Mouse (Mus musculus) forebrain, embryonic 15.5 days (tissue): ENCODE data around the gene Lpar5. TPM values are rescaled to one million over a fixed set of nuclear protein-coding genes. Genes with fewer than 3 reads are reported as not detected.
"Not testable (repeated sequence)": the region's sequence is repeated elsewhere in the genome, so short reads cannot be mapped to it uniquely, and the experiment has no call there.

Experiments used
- ATAC-seq: fragments of 200-750 bp; cut with Nextera tagmentation; replicated peaks from 2 replicates; pipeline ENCODE4 v1.8.0; 2017; ENCODE audit warnings: mild to moderate bottlenecking, moderate TSS enrichment, moderate library complexity
- H3K27ac ChIP-seq: fragments of 300-500 bp; sonication (generic); replicated peaks from 2 replicates; pipeline ENCODE4 v1.5.1; 2015; ENCODE audit warnings: mild to moderate bottlenecking, inconsistent platforms
- H3K27me3 ChIP-seq: fragments of 300-500 bp; sonication (generic); 2 replicates; pipeline ENCODE4 v1.6.1; 2015; ENCODE audit warnings: inconsistent platforms
- H3K36me3 ChIP-seq: fragments of 300-500 bp; sonication (generic); 2 replicates; pipeline ENCODE4 v1.6.1; 2015; ENCODE audit warnings: mild to moderate bottlenecking, inconsistent platforms
- H3K4me1 ChIP-seq: fragments of 300-500 bp; sonication (generic); 2 replicates; pipeline ENCODE4 v1.6.1; 2015; ENCODE audit warnings: inconsistent platforms
- H3K4me2 ChIP-seq: fragments of 300-500 bp; sonication (generic); replicated peaks from 2 replicates; pipeline ENCODE4 v1.6.1; 2015; ENCODE audit warnings: mild to moderate bottlenecking, inconsistent platforms
- H3K4me3 ChIP-seq: fragments of 300-500 bp; sonication (generic); 2 replicates; pipeline ENCODE4 v1.5.1; 2015; ENCODE audit warnings: mild to moderate bottlenecking, inconsistent platforms
- H3K9ac ChIP-seq: fragments of 300-500 bp; sonication (generic); replicated peaks from 2 replicates; pipeline ENCODE4 v1.6.1; 2015; ENCODE audit warnings: mild to moderate bottlenecking, inconsistent platforms
- H3K9me3 ChIP-seq: fragments of 300-500 bp; sonication (generic); 2 replicates; pipeline ENCODE4 v1.6.1; 2016; ENCODE audit warnings: inconsistent platforms
- WGBS: fragments of 180-500 bp; shearing (Covaris S2); methylation state at CpG from one replicate; pipeline ENCODE4 v1.1.7; 2015; ENCODE audit warnings: mixed read lengths; 5-methylcytosine and 5-hydroxymethylcytosine counted together
- polyA plus RNA-seq: library from polyadenylated mRNA; unstranded; fragments of >200 nt; fragmentation: Nextera tagmentation; extraction: Ambion mirVana; gene quantifications from 2 replicates; pipeline ENCODE4 v1.2.1, GENCODE M21; 2015

The Lpar5 gene
- 0.50 and 0.71 TPM in 2 replicates for polyA plus RNA-seq

- Histone ChIP-seq H3K9ac (no peak within 1 kb of the TSS), H3K27me3 (no peaks in the 10 kb centered on the region), H3K4me1 (peaks cover 20% of the 10 kb centered on the region), H3K9me3 (no peaks in the 10 kb centered on the region), H3K27ac (no peak within 1 kb of the TSS), H3K4me2 (no peak within 1 kb of the TSS), H3K36me3 (no peaks in the 10 kb centered on the region), H3K4me3 (no peak within 1 kb of the TSS)
- whole genome bisulfite sequencing, result 71% methylated on average over 8 of the region's 8 CpGs
- no peak for ATAC-seq
Observed at GRCm38 (mm10) chr6:125067571-125067995, at the start of gene Lpar5. Gene Lpar5 (plus strand): TSS chr6:125067920.

- not testable (repeated sequence) for H3K4me3 ChIP-seq, H3K27me3 ChIP-seq, ATAC-seq, H3K4me2 ChIP-seq, H3K9ac ChIP-seq, H3K4me1 ChIP-seq, H3K9me3 ChIP-seq, H3K27ac ChIP-seq
- WGBS, result 33% methylated on average over 7 of the region's 9 CpGs
- peaks cover 61% of the 10 kb centered on the region for H3K36me3 ChIP-seq
Observed at GRCm38 (mm10) chr6:125030532-125030931, 37.2 kb upstream of the Lpar5 start.

- Histone ChIP-seq H3K36me3 (peaks cover 60% of the 10 kb centered on the region), H3K9ac (no peak overlapping the region), H3K27ac (no peak overlapping the region), H3K4me3 (no peak overlapping the region), H3K4me1 (no peaks in the 10 kb centered on the region), H3K27me3 (no peaks in the 10 kb centered on the region), H3K9me3 (no peaks in the 10 kb centered on the region), H3K4me2 (no peak overlapping the region)
- WGBS, result 90% methylated on average over 16 of the region's 16 CpGs
- no peak for ATAC-seq
Observed at GRCm38 (mm10) chr6:125031604-125032003, 36.1 kb upstream of the Lpar5 start.

GRCm38 (mm10) chr6:125038666-125039065 lies 29.1 kb upstream of the Lpar5 start:
- Histone ChIP-seq H3K9ac (no peak overlapping the region), H3K4me1 (peaks cover 24% of the 10 kb centered on the region), H3K36me3 (peaks cover 34% of the 10 kb centered on the region), H3K27me3 (no peaks in the 10 kb centered on the region), H3K4me3 (peak overlapping the region; percentile 63; the same call in 1 of the 2 replicates), H3K9me3 (no peaks in the 10 kb centered on the region), H3K27ac (peak overlapping the region; percentile 66; the same call in 1 of the 2 replicates), H3K4me2 (peak overlapping the region; percentile 55)
- WGBS, result 94% methylated on average over 4 of the region's 4 CpGs
- no peak for ATAC-seq

GRCm38 (mm10) chr6:125039131-125039530 lies 28.6 kb upstream of the Lpar5 start:
- WGBS, result 7% methylated on average over 8 of the region's 8 CpGs
- Histone ChIP-seq H3K9ac (no peak overlapping the region), H3K4me2 (peak overlapping the region; percentile 55), H3K9me3 (no peaks in the 10 kb centered on the region), H3K4me3 (peak overlapping the region; percentile 63), H3K27ac (peak overlapping the region; percentile 66), H3K36me3 (peaks cover 34% of the 10 kb centered on the region), H3K4me1 (peaks cover 24% of the 10 kb centered on the region), H3K27me3 (no peaks in the 10 kb centered on the region)
- ATAC-seq, result peak; percentile 20

- Histone ChIP-seq H3K4me1 (peaks cover 24% of the 10 kb centered on the region), H3K27ac (peak within 1 kb of the TSS; percentile 74), H3K27me3 (no peaks in the 10 kb centered on the region), H3K4me3 (peak within 1 kb of the TSS; percentile 63), H3K36me3 (peaks cover 36% of the 10 kb centered on the region), H3K9me3 (no peaks in the 10 kb centered on the region), H3K9ac (peak within 1 kb of the TSS; percentile 64), H3K4me2 (peak within 1 kb of the TSS; percentile 68)
- ATAC-seq, result peak; percentile 97
- WGBS, result 0% methylated on average over 26 of the region's 26 CpGs
Observed at GRCm38 (mm10) chr6:125039533-125040153, 28.1 kb upstream of the Lpar5 start, which contains the start of gene Ing4. Gene Ing4 (plus strand): TSS chr6:125039760.

- 20% methylated on average over 7 of the region's 7 CpGs for WGBS
- H3K9ac ChIP-seq, result peak overlapping the region; percentile 64
- H3K9me3 ChIP-seq, result no peaks in the 10 kb centered on the region
Observed at GRCm38 (mm10) chr6:125040221-125040620, 27.5 kb upstream of the Lpar5 start.

GRCm38 (mm10) chr6:125041047-125041446 lies 26.7 kb upstream of the Lpar5 start:
- Histone ChIP-seq H3K36me3 (peaks cover 35% of the 10 kb centered on the region), H3K4me1 (peaks cover 24% of the 10 kb centered on the region), H3K4me3 (peak overlapping the region; percentile 63), H3K27ac (no peak overlapping the region), H3K9ac (no peak overlapping the region), H3K27me3 (no peaks in the 10 kb centered on the region), H3K9me3 (no peaks in the 10 kb centered on the region), H3K4me2 (no peak overlapping the region)
- WGBS, result 89% methylated on average over 7 of the region's 7 CpGs
- no peak for ATAC-seq

More at GRCm38 (mm10) chr6:125040221-125040620, 27.5 kb upstream of the Lpar5 start:
- peaks cover 36% of the 10 kb centered on the region for H3K36me3 ChIP-seq
- peak overlapping the region; percentile 68 for H3K4me2 ChIP-seq
- H3K4me1 ChIP-seq, result peaks cover 24% of the 10 kb centered on the region
- ATAC-seq, result no peak
- H3K27me3 ChIP-seq, result no peaks in the 10 kb centered on the region
- peak overlapping the region; percentile 74 for H3K27ac ChIP-seq
- H3K4me3 ChIP-seq, result peak overlapping the region; percentile 63

- WGBS, result 95% methylated on average over 7 of the region's 7 CpGs
- Histone ChIP-seq H3K4me2 (no peak overlapping the region), H3K27ac (no peak overlapping the region), H3K36me3 (peaks cover 36% of the 10 kb centered on the region), H3K9ac (no peak overlapping the region), H3K4me1 (peaks cover 27% of the 10 kb centered on the region), H3K4me3 (no peak overlapping the region), H3K27me3 (no peaks in the 10 kb centered on the region), H3K9me3 (no peaks in the 10 kb centered on the region)
- ATAC-seq, result no peak
Observed at GRCm38 (mm10) chr6:125042081-125042480, 25.6 kb upstream of the Lpar5 start.

GRCm38 (mm10) chr6:125046691-125047090 lies 21.0 kb upstream of the Lpar5 start:
- Histone ChIP-seq H3K4me3 (no peak overlapping the region), H3K4me2 (no peak overlapping the region)
- WGBS, result 28% methylated on average over 5 of the region's 5 CpGs

GRCm38 (mm10) chr6:125049678-125050077 lies 18.0 kb upstream of the Lpar5 start, which contains the start of gene Acrbp:
Gene Acrbp (plus strand): TSS chr6:125049689.
- Histone ChIP-seq H3K36me3 (peaks cover 90% of the 10 kb centered on the region), H3K27me3 (no peaks in the 10 kb centered on the region), H3K4me3 (no peak within 1 kb of the TSS), H3K9me3 (no peaks in the 10 kb centered on the region), H3K4me1 (peaks cover 3% of the 10 kb centered on the region; the same call in 1 of the 2 replicates), H3K9ac (no peak within 1 kb of the TSS), H3K27ac (no peak within 1 kb of the TSS), H3K4me2 (no peak within 1 kb of the TSS)
- no peak for ATAC-seq
- WGBS, result 39% methylated on average over 20 of the region's 20 CpGs

More at GRCm38 (mm10) chr6:125046691-125047090, 21.0 kb upstream of the Lpar5 start:
- no peak overlapping the region for H3K9ac ChIP-seq
- peaks cover 75% of the 10 kb centered on the region for H3K36me3 ChIP-seq
- H3K27me3 ChIP-seq, result no peaks in the 10 kb centered on the region
- H3K9me3 ChIP-seq, result no peaks in the 10 kb centered on the region
- peak; percentile 60 for ATAC-seq
- H3K27ac ChIP-seq, result 0 out of 2 replicates have a peak overlapping the region, but pooled peaks have one; percentile 35
- H3K4me1 ChIP-seq, result peaks cover 5% of the 10 kb centered on the region; the same call in 1 of the 2 replicates

GRCm38 (mm10) chr6:125051237-125051636 lies 16.5 kb upstream of the Lpar5 start:
- no peaks in the 10 kb centered on the region for H3K27me3 ChIP-seq
- no peak for ATAC-seq
- H3K27ac ChIP-seq, result no peak overlapping the region
- H3K9me3 ChIP-seq, result no peaks in the 10 kb centered on the region
- 70% methylated on average over 5 of the region's 5 CpGs for WGBS
- H3K9ac ChIP-seq, result no peak overlapping the region
- H3K36me3 ChIP-seq, result peaks cover 82% of the 10 kb centered on the region
- H3K4me1 ChIP-seq, result peaks cover 3% of the 10 kb centered on the region; the same call in 1 of the 2 replicates
- no peak overlapping the region for H3K4me2 ChIP-seq
- no peak overlapping the region for H3K4me3 ChIP-seq
